Mouse (Mus musculus) kidney, embryonic 15.5 days (tissue): ENCODE data around the gene Exoc6. TPM values are rescaled to one million over a fixed set of nuclear protein-coding genes. Genes with fewer than 3 reads are reported as not detected.

ENCODE experiments used
- ATAC-seq: fragments of 200-750 bp; cut with Nextera tagmentation; replicated peaks from 2 replicates; pipeline ENCODE4 v1.8.0; 2017; ENCODE audit warnings: moderate TSS enrichment; ENCODE audit not compliant: low FRiP score
- H3K27ac ChIP-seq: fragments of 300-500 bp; sonication (generic); 2 replicates; pipeline ENCODE4 v1.5.1; 2015; ENCODE audit warnings: mild to moderate bottlenecking, inconsistent platforms
- H3K27me3 ChIP-seq: fragments of 300-500 bp; sonication (generic); 2 replicates; pipeline ENCODE4 v1.6.1; 2015; ENCODE audit warnings: inconsistent platforms
- H3K36me3 ChIP-seq: fragments of 300-500 bp; sonication (generic); 2 replicates; pipeline ENCODE4 v1.6.1; 2015; ENCODE audit warnings: inconsistent platforms
- H3K4me1 ChIP-seq: fragments of 300-500 bp; sonication (generic); 2 replicates; pipeline ENCODE4 v1.6.1; 2015; ENCODE audit warnings: inconsistent platforms
- H3K4me2 ChIP-seq: fragments of 300-500 bp; sonication (generic); 2 replicates; pipeline ENCODE4 v1.6.1; 2015; ENCODE audit warnings: moderate library complexity, mild to moderate bottlenecking, inconsistent platforms
- H3K4me3 ChIP-seq: fragments of 300-500 bp; sonication (generic); replicated peaks from 2 replicates; pipeline ENCODE4 v1.5.1; 2015; ENCODE audit warnings: mild to moderate bottlenecking, inconsistent platforms
- H3K9ac ChIP-seq: fragments of 300-500 bp; sonication (generic); 2 replicates; pipeline ENCODE4 v1.6.1; 2015; ENCODE audit warnings: mild to moderate bottlenecking, inconsistent platforms
- H3K9me3 ChIP-seq: fragments of 300-500 bp; sonication (generic); replicated peaks from 2 replicates; pipeline ENCODE4 v1.6.1; 2016; ENCODE audit warnings: inconsistent platforms
- WGBS: fragments of 180-500 bp; shearing (Covaris S2); methylation state at CpG from one replicate; pipeline ENCODE4 v1.1.7; 2015; ENCODE audit warnings: mixed read lengths; 5-methylcytosine and 5-hydroxymethylcytosine counted together
- polyA plus RNA-seq: library from polyadenylated mRNA; unstranded; fragments of >200 nt; fragmentation: Nextera tagmentation; extraction: Ambion mirVana; gene quantifications from 2 replicates; pipeline ENCODE4 v1.2.1, GENCODE M21; 2015

Gene Exoc6
- polyA plus RNA-seq, 1 experiment from 2014 or later = 23.2 TPM

DNA sequence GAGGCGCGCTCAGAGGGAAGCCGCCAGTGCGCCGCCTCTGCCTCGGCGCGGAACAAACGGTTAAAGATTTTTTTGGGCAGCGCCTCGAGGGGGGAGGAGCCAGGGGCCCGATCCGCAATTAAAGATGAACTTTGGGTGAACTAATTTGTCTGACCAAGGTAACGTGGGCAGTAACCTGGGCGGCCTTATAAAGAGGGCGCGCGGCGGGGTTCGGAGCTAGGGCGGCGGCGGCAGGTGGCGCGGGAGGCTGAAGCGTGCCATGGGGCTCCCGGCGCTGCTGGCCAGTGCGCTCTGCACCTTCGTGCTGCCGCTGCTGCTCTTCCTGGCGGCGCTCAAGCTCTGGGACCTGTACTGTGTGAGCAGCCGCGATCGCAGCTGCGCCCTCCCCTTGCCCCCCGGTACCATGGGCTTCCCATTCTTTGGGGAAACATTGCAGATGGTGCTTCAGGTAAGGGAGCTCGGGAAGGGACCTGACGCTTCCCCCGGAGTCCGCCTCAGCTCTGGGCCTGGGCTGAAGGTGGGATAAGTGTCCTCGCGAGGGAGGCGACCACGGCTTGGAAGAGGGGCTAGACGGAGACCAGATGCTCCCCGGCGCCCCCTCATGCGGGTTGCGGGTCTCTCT is 147.5 kb downstream of the Exoc6 start, which contains the start of gene Cyp26a1:
TSS of gene Cyp26a1 (plus strand) at position 148 of the 622 bp plus-strand sequence.
- no peaks in the 10 kb centered on the region for H3K36me3 ChIP-seq
- peaks cover 99% of the 10 kb centered on the region for H3K27me3 ChIP-seq
- peaks cover 47% of the 10 kb centered on the region for H3K4me1 ChIP-seq
- no peak within 1 kb of the TSS for H3K27ac ChIP-seq
- peak within 1 kb of the TSS; percentile 78 for H3K4me2 ChIP-seq
- ATAC-seq = 0 out of 2 replicates have a peak, but pooled peaks have one; percentile 16
- H3K4me3 ChIP-seq = peak within 1 kb of the TSS; percentile 43
- under 1% methylated on average over 51 of the region's 51 CpGs for WGBS
- H3K9me3 ChIP-seq = no peaks in the 10 kb centered on the region
- peak within 1 kb of the TSS; percentile 14; the same call in 1 of the 2 replicates for H3K9ac ChIP-seq

GRCm38 (mm10) chr19:37698273-37699160 is 148.3 kb downstream of the Exoc6 start:
- 1% methylated on average over 63 of the region's 63 CpGs for WGBS
- H3K4me3 ChIP-seq = peak overlapping the region; percentile 43
- no peaks in the 10 kb centered on the region for H3K9me3 ChIP-seq
- H3K36me3 ChIP-seq = no peaks in the 10 kb centered on the region
- peak; percentile 41; the same call in 1 of the 2 replicates for ATAC-seq
- H3K4me1 ChIP-seq = peaks cover 43% of the 10 kb centered on the region
- H3K27ac ChIP-seq = no peak overlapping the region
- peaks cover 99% of the 10 kb centered on the region for H3K27me3 ChIP-seq
- peak overlapping the region; percentile 78 for H3K4me2 ChIP-seq
- H3K9ac ChIP-seq = no peak overlapping the region

DNA sequence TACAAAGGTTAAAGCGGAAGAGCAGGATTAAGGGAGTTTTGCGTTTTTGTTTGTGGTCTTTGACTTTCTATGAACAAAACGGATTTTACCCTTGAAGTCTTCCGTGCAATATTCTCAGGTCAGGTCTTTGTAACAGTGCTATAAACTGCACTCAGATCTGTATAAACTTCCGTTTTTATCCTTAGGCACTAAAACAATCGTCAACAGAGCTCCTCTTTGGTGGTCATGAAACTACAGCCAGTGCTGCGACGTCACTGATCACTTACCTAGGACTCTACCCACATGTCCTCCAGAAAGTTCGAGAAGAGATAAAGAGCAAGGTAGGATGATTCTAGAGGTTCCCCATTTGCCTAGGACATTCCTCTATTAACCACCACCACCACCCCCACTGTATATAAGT is 149.5 kb downstream of the Exoc6 start:
- H3K4me3 ChIP-seq = no peak overlapping the region
- no peak overlapping the region for H3K4me2 ChIP-seq
- no peaks in the 10 kb centered on the region for H3K9me3 ChIP-seq
- peaks cover 96% of the 10 kb centered on the region for H3K27me3 ChIP-seq
- H3K36me3 ChIP-seq = no peaks in the 10 kb centered on the region
- ATAC-seq = no peak
- 14% methylated on average over 9 of the region's 9 CpGs for whole genome bisulfite sequencing
- no peak overlapping the region for H3K27ac ChIP-seq
- no peak overlapping the region for H3K9ac ChIP-seq
- H3K4me1 ChIP-seq = peaks cover 43% of the 10 kb centered on the region

- no peak overlapping the region for H3K4me3 ChIP-seq
- WGBS = 57% methylated on average over 21 of the region's 21 CpGs
- H3K27ac ChIP-seq = no peak overlapping the region
- no peak overlapping the region for H3K9ac ChIP-seq
- ATAC-seq = no peak
- H3K36me3 ChIP-seq = no peaks in the 10 kb centered on the region
- peaks cover 72% of the 10 kb centered on the region for H3K27me3 ChIP-seq
- H3K4me2 ChIP-seq = no peak overlapping the region
- peaks cover 18% of the 10 kb centered on the region for H3K4me1 ChIP-seq
- no peaks in the 10 kb centered on the region for H3K9me3 ChIP-seq
These were observed 152.3 kb downstream of the Exoc6 start for GRCm38 (mm10) chr19:37702377-37703076.

DNA sequence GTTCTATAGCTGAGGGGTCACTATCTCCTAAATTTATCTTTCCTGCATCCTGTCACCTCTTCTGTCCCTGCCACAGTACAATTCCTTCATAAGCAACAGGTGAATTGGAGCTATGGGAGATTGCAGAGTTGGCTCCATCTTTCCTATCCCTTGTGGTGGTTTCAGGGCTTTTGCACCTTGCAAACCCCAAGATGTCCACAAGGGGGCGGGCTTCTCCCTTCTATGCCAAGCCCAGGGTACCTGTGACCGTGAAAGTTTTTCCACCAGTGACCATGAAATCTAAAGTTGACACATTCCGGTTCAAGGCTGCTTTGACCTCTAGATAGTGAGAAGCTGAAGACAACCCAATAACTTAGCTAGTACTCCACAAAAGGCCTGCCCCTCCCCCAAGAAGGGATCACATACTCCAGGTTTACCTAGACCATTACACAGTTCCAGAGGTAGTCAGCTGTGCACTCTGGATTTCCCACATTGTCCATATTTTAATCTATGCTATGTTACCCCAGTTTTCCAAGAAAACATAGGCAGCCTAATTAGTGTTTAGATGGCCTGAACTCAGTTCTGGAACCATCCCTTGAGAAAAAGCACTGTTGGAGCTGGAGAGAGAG is 153.8 kb downstream of the Exoc6 start:
- WGBS = 3% methylated on average over 3 of the region's 3 CpGs
- H3K27ac ChIP-seq = no peak overlapping the region
- no peak overlapping the region for H3K4me2 ChIP-seq
- H3K4me1 ChIP-seq = peaks cover 3% of the 10 kb centered on the region
- no peaks in the 10 kb centered on the region for H3K36me3 ChIP-seq
- H3K9me3 ChIP-seq = no peaks in the 10 kb centered on the region
- ATAC-seq = 0 out of 2 replicates have a peak, but pooled peaks have one; percentile 52
- H3K9ac ChIP-seq = no peak overlapping the region
- peaks cover 57% of the 10 kb centered on the region for H3K27me3 ChIP-seq
- H3K4me3 ChIP-seq = no peak overlapping the region

DNA sequence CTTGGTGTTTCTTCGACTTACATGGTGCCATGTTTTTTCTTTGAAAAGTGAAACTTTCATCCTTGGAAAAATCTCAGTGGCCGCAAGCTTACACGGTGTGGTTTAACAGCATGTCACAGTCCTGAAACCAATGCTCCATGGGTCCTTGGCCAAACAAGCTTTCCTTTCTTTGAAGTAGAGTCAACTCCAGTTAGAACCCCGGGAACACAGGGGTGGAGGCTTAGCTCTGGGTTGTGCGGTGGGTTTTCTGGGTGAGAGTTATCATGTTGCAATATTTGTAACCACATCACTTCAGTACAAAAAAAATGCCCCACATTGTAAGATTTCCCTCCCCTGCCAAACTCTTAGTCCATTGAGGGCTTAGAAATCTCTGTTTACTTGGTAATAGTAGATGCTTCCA is 155.5 kb downstream of the Exoc6 start:
- no peak overlapping the region for H3K4me2 ChIP-seq
- no peak for ATAC-seq
- no peaks in the 10 kb centered on the region for H3K9me3 ChIP-seq
- WGBS = 77% methylated on average over 5 of the region's 5 CpGs
- H3K4me1 ChIP-seq = no peaks in the 10 kb centered on the region
- no peak overlapping the region for H3K27ac ChIP-seq
- no peaks in the 10 kb centered on the region for H3K36me3 ChIP-seq
- H3K9ac ChIP-seq = no peak overlapping the region
- H3K27me3 ChIP-seq = peaks cover 40% of the 10 kb centered on the region
- no peak overlapping the region for H3K4me3 ChIP-seq

DNA sequence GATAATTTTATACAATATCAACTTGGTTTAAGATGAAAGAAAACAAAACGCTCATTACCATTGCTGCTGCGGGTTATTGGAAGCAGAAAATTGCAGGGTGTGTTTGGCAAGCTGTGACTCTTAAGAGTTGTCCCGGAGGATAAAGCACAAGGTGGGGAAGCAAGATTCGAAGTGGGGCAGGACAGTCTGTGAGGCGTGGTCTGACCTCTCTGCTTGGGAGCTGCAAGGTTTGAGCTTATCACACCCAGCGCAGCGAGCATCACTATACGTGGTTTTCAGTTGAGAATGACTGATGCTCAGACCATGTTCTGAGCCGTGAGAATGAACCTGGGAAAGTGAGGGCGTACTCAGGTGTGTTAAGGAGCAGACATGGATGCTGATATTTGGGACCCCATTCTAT is 164.5 kb downstream of the Exoc6 start:
- Histone ChIP-seq H3K27me3 (no peaks in the 10 kb centered on the region), H3K4me1 (no peaks in the 10 kb centered on the region), H3K4me3 (no peak overlapping the region), H3K9ac (no peak overlapping the region), H3K4me2 (no peak overlapping the region), H3K36me3 (no peaks in the 10 kb centered on the region), H3K27ac (no peak overlapping the region), H3K9me3 (no peaks in the 10 kb centered on the region)
- WGBS = 77% methylated on average over 10 of the region's 10 CpGs
- ATAC-seq = no peak

DNA sequence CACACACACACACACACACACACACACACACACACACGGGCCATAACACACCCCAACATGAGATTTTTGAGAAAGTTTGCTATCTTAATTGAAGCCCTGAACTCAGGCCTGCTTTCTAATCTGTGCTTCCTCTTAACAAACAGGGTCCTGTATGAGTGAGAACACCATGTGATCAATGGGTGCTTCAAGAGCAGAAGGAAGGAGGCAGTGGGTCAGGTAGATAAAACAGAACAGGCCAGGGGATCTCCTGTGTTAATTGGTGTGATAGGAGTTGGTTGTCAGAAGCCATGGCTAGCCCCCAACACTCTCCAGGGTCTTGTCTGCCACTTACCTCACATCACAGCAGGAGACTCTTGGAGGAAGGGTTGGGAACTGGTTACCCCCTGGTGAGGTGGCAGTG is 165.8 kb downstream of the Exoc6 start:
- no peak overlapping the region for H3K4me3 ChIP-seq
- no peaks in the 10 kb centered on the region for H3K27me3 ChIP-seq
- 81% methylated on average over 1 of the region's 1 CpGs for WGBS
- no peak overlapping the region for H3K4me2 ChIP-seq
- no peak for ATAC-seq
- H3K9me3 ChIP-seq = no peaks in the 10 kb centered on the region
- no peak overlapping the region for H3K27ac ChIP-seq
- H3K9ac ChIP-seq = no peak overlapping the region
- H3K36me3 ChIP-seq = no peaks in the 10 kb centered on the region
- no peaks in the 10 kb centered on the region for H3K4me1 ChIP-seq

- Histone ChIP-seq H3K9me3 (no peaks in the 10 kb centered on the region), H3K36me3 (no peaks in the 10 kb centered on the region), H3K27me3 (no peaks in the 10 kb centered on the region), H3K4me1 (no peaks in the 10 kb centered on the region), H3K9ac (no peak overlapping the region), H3K27ac (no peak overlapping the region), H3K4me2 (no peak overlapping the region), H3K4me3 (no peak overlapping the region)
- WGBS = 89% methylated on average over 12 of the region's 12 CpGs
- no peak for ATAC-seq
These were observed 166.4 kb downstream of the Exoc6 start for GRCm38 (mm10) chr19:37716524-37717175.

DNA sequence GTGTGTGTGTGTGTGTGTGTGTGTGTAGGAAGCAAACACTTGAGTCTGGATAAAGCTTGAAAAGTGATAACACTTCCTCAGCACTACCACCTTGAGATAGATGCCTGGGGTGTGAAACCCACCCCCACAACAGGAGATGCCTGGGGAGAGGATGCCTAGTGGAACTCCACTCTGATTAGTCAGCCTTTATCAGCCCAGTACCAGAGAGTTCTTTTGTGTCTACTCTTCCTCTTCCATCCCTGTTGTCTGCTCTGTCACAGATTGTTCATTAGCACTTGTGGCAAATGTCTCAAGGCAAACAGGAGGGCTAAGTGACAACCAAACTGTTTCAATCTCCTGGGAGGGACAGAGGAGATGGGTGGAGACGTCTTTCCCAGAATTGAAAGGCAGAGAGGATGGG is 168.9 kb downstream of the Exoc6 start:
- H3K4me2 ChIP-seq = no peak overlapping the region
- no peaks in the 10 kb centered on the region for H3K9me3 ChIP-seq
- H3K4me3 ChIP-seq = no peak overlapping the region
- H3K27ac ChIP-seq = no peak overlapping the region
- H3K9ac ChIP-seq = no peak overlapping the region
- H3K4me1 ChIP-seq = no peaks in the 10 kb centered on the region
- no peaks in the 10 kb centered on the region for H3K36me3 ChIP-seq
- WGBS = 36% methylated on average over 1 of the region's 1 CpGs
- ATAC-seq = no peak
- H3K27me3 ChIP-seq = no peaks in the 10 kb centered on the region

DNA sequence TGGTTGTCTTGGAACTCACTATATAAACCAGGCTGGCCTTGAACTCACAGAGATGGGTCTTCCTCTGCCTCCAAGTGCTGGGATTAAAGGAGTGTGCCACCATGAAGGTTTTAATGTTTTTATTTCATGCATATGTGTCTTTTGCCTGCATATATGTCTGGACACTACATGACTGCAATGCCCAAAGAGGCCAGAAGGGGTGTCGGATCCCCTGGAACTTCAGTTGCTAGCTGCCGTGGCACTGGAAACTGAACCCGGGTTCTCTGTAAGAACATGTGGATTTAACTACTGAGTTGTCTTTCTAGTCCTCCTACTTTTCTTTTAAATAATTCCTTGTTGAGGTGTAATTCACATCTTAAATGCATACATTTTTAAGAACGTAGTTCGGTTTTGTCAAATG is 174.4 kb downstream of the Exoc6 start:
- Histone ChIP-seq H3K36me3 (no peaks in the 10 kb centered on the region), H3K27me3 (no peaks in the 10 kb centered on the region), H3K9ac (no peak overlapping the region), H3K9me3 (no peaks in the 10 kb centered on the region), H3K27ac (no peak overlapping the region), H3K4me3 (no peak overlapping the region), H3K4me1 (no peaks in the 10 kb centered on the region), H3K4me2 (no peak overlapping the region)
- ATAC-seq = no peak
- WGBS = 95% methylated on average over 5 of the region's 5 CpGs
